Mouse (Mus musculus): ENCODE measurements around the gene Ncoa3. TPM values are rescaled to one million over a fixed set of nuclear protein-coding genes. Genes with fewer than 3 reads are reported as not detected.
A peak's percentile ranks its signal among the peaks of the same experiment; 100 is the strongest.

Ncoa3 gene
- polyA plus RNA-seq, 1 experiment, result 5.6 TPM

GRCm38 (mm10) chr2:166102893-166103292 lies 110.5 kb downstream of the Ncoa3 start:
- H3K79me3 ChIP-seq (ENCODE audit: low read depth), result no peaks in the 10 kb centered on the region
- H3K27me3 ChIP-seq (ENCODE audit: control insufficient read depth, insufficient read depth, insufficient read length), result no peaks in the 10 kb centered on the region
- no peaks in the 10 kb centered on the region for H3K79me2 ChIP-seq (ENCODE audit: control insufficient read depth, insufficient read depth)
- TF ChIP-seq FOSL1 (IDR thresholded peaks at IDR 0.05; ENCODE audit: insufficient read depth, low read length, poor library complexity, severe bottlenecking), result no peak
- TF ChIP-seq MYOD1 (IDR thresholded peaks at IDR 0.05; ENCODE audit: control insufficient read depth, insufficient read length, low read depth), result peak; percentile 39
- no peak for TF ChIP-seq USF1 (IDR thresholded peaks at IDR 0.05; ENCODE audit: low read depth)
- no peak for TF ChIP-seq CTCF (IDR thresholded peaks at IDR 0.05; ENCODE audit: control insufficient read depth, insufficient read depth, insufficient read length)
- TF ChIP-seq MAX (IDR thresholded peaks at IDR 0.05), result peak; percentile 29
- no peak for TF ChIP-seq MYOG (IDR thresholded peaks at IDR 0.05; ENCODE audit: control insufficient read depth, extremely low read depth, insufficient read length)
- TF ChIP-seq CEBPB (IDR thresholded peaks at IDR 0.05; ENCODE audit: low read depth), result no peak
- no peaks in the 10 kb centered on the region for H3K36me3 ChIP-seq (ENCODE audit: control insufficient read depth, insufficient read depth)
- no peak overlapping the region for H3K4me3 ChIP-seq (ENCODE audit: insufficient read depth, poor library complexity, severe bottlenecking)
- no peak overlapping the region for H3ac ChIP-seq (ENCODE audit: control insufficient read depth, insufficient read length, low read depth)

- no peaks in the 10 kb centered on the region for H3K27me3 ChIP-seq (ENCODE audit: control insufficient read depth, insufficient read depth, insufficient read length)
- H3ac ChIP-seq (ENCODE audit: control insufficient read depth, insufficient read length, low read depth), result no peak overlapping the region
- H3K79me2 ChIP-seq (ENCODE audit: control insufficient read depth, insufficient read depth), result no peaks in the 10 kb centered on the region
- TF ChIP-seq MYOD1 (IDR thresholded peaks at IDR 0.05; ENCODE audit: control insufficient read depth, insufficient read length, low read depth) (no peak), MAX (IDR thresholded peaks at IDR 0.05) (no peak), MYOG (IDR thresholded peaks at IDR 0.05; ENCODE audit: control insufficient read depth, extremely low read depth, insufficient read length) (no peak), CTCF (IDR thresholded peaks at IDR 0.05; ENCODE audit: control insufficient read depth, insufficient read depth, insufficient read length) (no peak), USF1 (IDR thresholded peaks at IDR 0.05; ENCODE audit: low read depth) (no peak), CEBPB (IDR thresholded peaks at IDR 0.05; ENCODE audit: low read depth) (no peak), FOSL1 (IDR thresholded peaks at IDR 0.05; ENCODE audit: insufficient read depth, low read length, poor library complexity, severe bottlenecking) (no peak)
- no peaks in the 10 kb centered on the region for H3K36me3 ChIP-seq (ENCODE audit: control insufficient read depth, insufficient read depth)
- H3K4me3 ChIP-seq (ENCODE audit: insufficient read depth, poor library complexity, severe bottlenecking), result no peak overlapping the region
- H3K79me3 ChIP-seq (ENCODE audit: low read depth), result no peaks in the 10 kb centered on the region
Measured at GRCm38 (mm10) chr2:166105911-166106310, 113.5 kb downstream of the Ncoa3 start.

- H3K4me3 ChIP-seq (ENCODE audit: insufficient read depth, poor library complexity, severe bottlenecking), result no peak overlapping the region
- no peak for TF ChIP-seq CTCF (IDR thresholded peaks at IDR 0.05; ENCODE audit: control insufficient read depth, insufficient read depth, insufficient read length)
- TF ChIP-seq CEBPB (IDR thresholded peaks at IDR 0.05; ENCODE audit: low read depth), result no peak
- TF ChIP-seq MAX (IDR thresholded peaks at IDR 0.05), result no peak
- TF ChIP-seq MYOG (IDR thresholded peaks at IDR 0.05; ENCODE audit: control insufficient read depth, extremely low read depth, insufficient read length), result no peak
- TF ChIP-seq FOSL1 (IDR thresholded peaks at IDR 0.05; ENCODE audit: insufficient read depth, low read length, poor library complexity, severe bottlenecking), result no peak
- TF ChIP-seq MYOD1 (IDR thresholded peaks at IDR 0.05; ENCODE audit: control insufficient read depth, insufficient read length, low read depth), result no peak
- no peak for TF ChIP-seq USF1 (IDR thresholded peaks at IDR 0.05; ENCODE audit: low read depth)
- no peaks in the 10 kb centered on the region for H3K79me3 ChIP-seq (ENCODE audit: low read depth)
- no peaks in the 10 kb centered on the region for H3K79me2 ChIP-seq (ENCODE audit: control insufficient read depth, insufficient read depth)
- H3ac ChIP-seq (ENCODE audit: control insufficient read depth, insufficient read length, low read depth), result no peak overlapping the region
- no peaks in the 10 kb centered on the region for H3K27me3 ChIP-seq (ENCODE audit: control insufficient read depth, insufficient read depth, insufficient read length)
- H3K36me3 ChIP-seq (ENCODE audit: control insufficient read depth, insufficient read depth), result no peaks in the 10 kb centered on the region
Measured at GRCm38 (mm10) chr2:166106631-166107030, 114.2 kb downstream of the Ncoa3 start.

GRCm38 (mm10) chr2:166107911-166108310 lies 115.5 kb downstream of the Ncoa3 start:
- Histone ChIP-seq H3K79me2 (ENCODE audit: control insufficient read depth, insufficient read depth) (no peaks in the 10 kb centered on the region), H3K27me3 (ENCODE audit: control insufficient read depth, insufficient read depth, insufficient read length) (no peaks in the 10 kb centered on the region), H3K4me3 (ENCODE audit: insufficient read depth, poor library complexity, severe bottlenecking) (no peak overlapping the region), H3K36me3 (ENCODE audit: control insufficient read depth, insufficient read depth) (no peaks in the 10 kb centered on the region), H3ac (ENCODE audit: control insufficient read depth, insufficient read length, low read depth) (no peak overlapping the region), H3K79me3 (ENCODE audit: low read depth) (no peaks in the 10 kb centered on the region)
- TF ChIP-seq MYOG (IDR thresholded peaks at IDR 0.05; ENCODE audit: control insufficient read depth, extremely low read depth, insufficient read length) (no peak), MYOD1 (IDR thresholded peaks at IDR 0.05; ENCODE audit: control insufficient read depth, insufficient read length, low read depth) (no peak), CEBPB (IDR thresholded peaks at IDR 0.05; ENCODE audit: low read depth) (no peak), MAX (IDR thresholded peaks at IDR 0.05) (no peak), USF1 (IDR thresholded peaks at IDR 0.05; ENCODE audit: low read depth) (no peak), FOSL1 (IDR thresholded peaks at IDR 0.05; ENCODE audit: insufficient read depth, low read length, poor library complexity, severe bottlenecking) (no peak), CTCF (IDR thresholded peaks at IDR 0.05; ENCODE audit: control insufficient read depth, insufficient read depth, insufficient read length) (no peak)

GRCm38 (mm10) chr2:166108326-166108725 lies 115.9 kb downstream of the Ncoa3 start:
- H3K4me3 ChIP-seq (ENCODE audit: insufficient read depth, poor library complexity, severe bottlenecking), result no peak overlapping the region
- H3K79me3 ChIP-seq (ENCODE audit: low read depth), result no peaks in the 10 kb centered on the region
- no peak for TF ChIP-seq USF1 (IDR thresholded peaks at IDR 0.05; ENCODE audit: low read depth)
- peak; percentile 44 for TF ChIP-seq CTCF (IDR thresholded peaks at IDR 0.05; ENCODE audit: control insufficient read depth, insufficient read depth, insufficient read length)
- no peak for TF ChIP-seq MYOG (IDR thresholded peaks at IDR 0.05; ENCODE audit: control insufficient read depth, extremely low read depth, insufficient read length)
- H3ac ChIP-seq (ENCODE audit: control insufficient read depth, insufficient read length, low read depth), result no peak overlapping the region
- H3K79me2 ChIP-seq (ENCODE audit: control insufficient read depth, insufficient read depth), result no peaks in the 10 kb centered on the region
- no peaks in the 10 kb centered on the region for H3K27me3 ChIP-seq (ENCODE audit: control insufficient read depth, insufficient read depth, insufficient read length)
- no peaks in the 10 kb centered on the region for H3K36me3 ChIP-seq (ENCODE audit: control insufficient read depth, insufficient read depth)

GRCm38 (mm10) chr2:166110764-166111163 lies 118.3 kb downstream of the Ncoa3 start:
- H3K4me3 ChIP-seq (ENCODE audit: insufficient read depth, poor library complexity, severe bottlenecking), result no peak overlapping the region
- H3K79me3 ChIP-seq (ENCODE audit: low read depth), result no peaks in the 10 kb centered on the region
- no peaks in the 10 kb centered on the region for H3K27me3 ChIP-seq (ENCODE audit: control insufficient read depth, insufficient read depth, insufficient read length)
- no peaks in the 10 kb centered on the region for H3K36me3 ChIP-seq (ENCODE audit: control insufficient read depth, insufficient read depth)
- no peaks in the 10 kb centered on the region for H3K79me2 ChIP-seq (ENCODE audit: control insufficient read depth, insufficient read depth)
- TF ChIP-seq FOSL1 (IDR thresholded peaks at IDR 0.05; ENCODE audit: insufficient read depth, low read length, poor library complexity, severe bottlenecking) (no peak), CEBPB (IDR thresholded peaks at IDR 0.05; ENCODE audit: low read depth) (no peak), MYOG (IDR thresholded peaks at IDR 0.05; ENCODE audit: control insufficient read depth, extremely low read depth, insufficient read length) (no peak), CTCF (IDR thresholded peaks at IDR 0.05; ENCODE audit: control insufficient read depth, insufficient read depth, insufficient read length) (no peak), USF1 (IDR thresholded peaks at IDR 0.05; ENCODE audit: low read depth) (no peak), MYOD1 (IDR thresholded peaks at IDR 0.05; ENCODE audit: control insufficient read depth, insufficient read length, low read depth) (no peak), MAX (IDR thresholded peaks at IDR 0.05) (no peak)
- no peak overlapping the region for H3ac ChIP-seq (ENCODE audit: control insufficient read depth, insufficient read length, low read depth)

All from C2C12 (cell line).